Mouse (Mus musculus) E14TG2a.4 (cell line): Measurements from ENCODE around the gene Mrps18c.

ENCODE experiments used
- H3K27me3 ChIP-seq: 2 replicates; pipeline ENCODE4 v1.6.1; 2014; ENCODE audit warnings: low read length, control low read depth; ENCODE audit not compliant: insufficient read depth
- H3K36me3 ChIP-seq: 2 replicates; pipeline ENCODE4 v1.6.1; 2014; ENCODE audit warnings: low read length, control low read depth; ENCODE audit not compliant: insufficient read depth
- H3K4me1 ChIP-seq: replicated peaks from 2 replicates; pipeline ENCODE4 v1.6.1; 2014; ENCODE audit warnings: low read depth, low read length, control low read depth
- H3K4me3 ChIP-seq: replicated peaks from 2 replicates; pipeline ENCODE4 v1.5.1; 2014; ENCODE audit warnings: mild to moderate bottlenecking, low read length
- H3K9me3 ChIP-seq: 2 replicates; pipeline ENCODE4 v1.6.1; 2014; ENCODE audit warnings: low read length, control low read depth
- CTCF ChIP-seq: conservative IDR thresholded peaks from 2 replicates; pipeline ENCODE4 v1.5.1; 2014; ENCODE audit warnings: low read length
- NANOG ChIP-seq: IDR thresholded peaks from 2 replicates; pipeline ENCODE4 v1.6.1; 2014; ENCODE audit warnings: borderline replicate concordance, low read length, mixed read lengths
- POU5F1 ChIP-seq: IDR thresholded peaks from 2 replicates; pipeline ENCODE4 v1.6.1; 2014; ENCODE audit warnings: low read length, borderline replicate concordance

Gene Mrps18c

GRCm38 (mm10) chr5:100771575-100771974 is 26.9 kb upstream of the Mrps18c start:
- H3K4me1 ChIP-seq: peaks cover 25% of the 10 kb centered on the region
- H3K36me3 ChIP-seq: peaks cover 93% of the 10 kb centered on the region
- no peak overlapping the region for H3K4me3 ChIP-seq
- TF ChIP-seq POU5F1: no peak
- no peak for TF ChIP-seq NANOG
- no peak for TF ChIP-seq CTCF
- H3K9me3 ChIP-seq: no peaks in the 10 kb centered on the region
- H3K27me3 ChIP-seq: no peaks in the 10 kb centered on the region

DNA sequence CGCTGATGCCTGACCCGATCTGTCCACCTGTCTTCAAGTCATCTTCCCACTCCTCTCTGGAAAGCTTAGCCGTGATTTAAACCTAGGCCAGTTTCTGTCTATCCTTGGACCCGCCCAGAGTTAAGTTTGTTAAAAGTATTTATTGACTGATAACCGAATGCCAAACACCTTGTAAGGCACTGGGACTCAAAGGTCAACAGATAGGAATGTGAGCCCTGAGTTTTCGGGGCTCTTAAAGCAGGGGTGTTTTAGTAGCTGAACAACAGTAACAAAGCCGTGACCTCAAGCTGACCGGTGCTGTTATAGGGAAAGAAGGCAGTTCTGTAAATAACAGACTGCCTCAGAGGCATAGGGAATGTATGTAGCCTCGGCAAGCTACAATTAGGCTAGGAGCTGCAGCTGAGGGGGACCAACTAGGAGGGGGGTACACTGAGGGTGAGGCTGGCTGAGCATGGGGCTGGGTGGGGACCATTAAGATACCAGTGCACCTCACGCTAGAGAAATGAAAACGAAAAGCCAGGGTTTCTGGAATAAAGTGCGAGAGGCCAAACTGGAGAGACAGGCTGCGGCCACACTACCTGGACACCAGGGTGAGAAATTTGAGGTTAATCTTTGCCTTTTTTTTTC is 22.5 kb upstream of the Mrps18c start:
- no peak overlapping the region for H3K4me3 ChIP-seq
- no peaks in the 10 kb centered on the region for H3K27me3 ChIP-seq
- no peak for TF ChIP-seq POU5F1
- no peak for TF ChIP-seq NANOG
- no peak for TF ChIP-seq CTCF

DNA sequence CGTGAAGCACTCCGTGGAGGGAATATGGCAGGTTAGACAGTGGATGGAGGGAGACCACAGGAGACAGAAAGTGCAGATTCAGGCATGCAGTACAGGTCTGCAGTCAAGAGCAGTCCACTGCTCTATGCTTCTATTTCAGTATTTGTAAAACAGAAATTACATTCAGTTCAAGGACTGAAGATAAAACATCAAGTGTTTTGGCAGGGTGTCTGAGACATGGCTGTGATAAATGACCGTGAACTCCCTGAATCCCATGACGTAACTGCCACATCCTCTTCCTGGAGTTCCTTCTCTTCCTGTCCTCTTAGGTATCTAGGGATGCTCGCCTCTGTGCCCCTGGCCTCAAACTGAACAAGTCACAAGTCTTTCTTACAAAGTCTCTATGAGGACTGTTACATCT is 21.5 kb upstream of the Mrps18c start:
- Histone ChIP-seq H3K36me3 (peaks cover 97% of the 10 kb centered on the region), H3K4me3 (no peak overlapping the region), H3K27me3 (no peaks in the 10 kb centered on the region), H3K9me3 (no peaks in the 10 kb centered on the region), H3K4me1 (peaks cover 15% of the 10 kb centered on the region)
- TF ChIP-seq POU5F1: no peak
- no peak for TF ChIP-seq CTCF
- no peak for TF ChIP-seq NANOG

More for the DNA sequence above, 22.5 kb upstream of the Mrps18c start:
- peaks cover 97% of the 10 kb centered on the region for H3K36me3 ChIP-seq
- H3K4me1 ChIP-seq: peaks cover 7% of the 10 kb centered on the region; the same call in 1 of the 2 replicates
- no peaks in the 10 kb centered on the region for H3K9me3 ChIP-seq

DNA sequence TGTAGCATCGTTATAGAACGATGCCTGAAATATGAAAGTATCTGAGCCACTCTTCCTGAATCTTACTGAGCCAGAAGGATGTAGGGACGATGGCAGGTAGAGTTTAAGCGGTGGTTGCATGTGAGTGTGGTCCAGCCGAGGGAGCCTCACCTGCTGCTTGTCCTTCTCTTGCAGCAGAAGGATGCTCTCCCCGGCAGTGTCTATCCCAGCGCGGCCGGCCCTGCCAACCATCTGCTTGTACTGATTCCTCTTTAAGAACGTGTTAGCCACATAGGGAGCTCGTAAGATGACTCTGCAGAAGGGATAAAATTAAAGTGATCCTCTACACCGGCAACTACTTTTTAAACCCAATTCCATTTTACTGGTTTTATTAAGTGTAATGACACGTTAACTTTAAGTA is 19.4 kb upstream of the Mrps18c start:
- Histone ChIP-seq H3K4me1 (peaks cover 22% of the 10 kb centered on the region), H3K36me3 (peaks cover 96% of the 10 kb centered on the region), H3K27me3 (no peaks in the 10 kb centered on the region), H3K4me3 (no peak overlapping the region), H3K9me3 (no peaks in the 10 kb centered on the region)
- no peak for TF ChIP-seq CTCF
- no peak for TF ChIP-seq NANOG
- no peak for TF ChIP-seq POU5F1

- Histone ChIP-seq H3K4me1 (peaks cover 4% of the 10 kb centered on the region), H3K36me3 (peaks cover 100% of the 10 kb centered on the region), H3K9me3 (no peaks in the 10 kb centered on the region), H3K4me3 (no peak overlapping the region), H3K27me3 (no peaks in the 10 kb centered on the region)
- TF ChIP-seq CTCF: no peak
- TF ChIP-seq POU5F1: no peak
- no peak for TF ChIP-seq NANOG
Observed at GRCm38 (mm10) chr5:100787527-100787926, 10.9 kb upstream of the Mrps18c start.

GRCm38 (mm10) chr5:100792261-100792660 is 6.2 kb upstream of the Mrps18c start:
- no peaks in the 10 kb centered on the region for H3K9me3 ChIP-seq
- TF ChIP-seq CTCF (no peak), NANOG (no peak), POU5F1 (no peak)
- no peak overlapping the region for H3K4me3 ChIP-seq
- H3K27me3 ChIP-seq: no peaks in the 10 kb centered on the region
- peaks cover 20% of the 10 kb centered on the region for H3K4me1 ChIP-seq
- peaks cover 100% of the 10 kb centered on the region for H3K36me3 ChIP-seq

DNA sequence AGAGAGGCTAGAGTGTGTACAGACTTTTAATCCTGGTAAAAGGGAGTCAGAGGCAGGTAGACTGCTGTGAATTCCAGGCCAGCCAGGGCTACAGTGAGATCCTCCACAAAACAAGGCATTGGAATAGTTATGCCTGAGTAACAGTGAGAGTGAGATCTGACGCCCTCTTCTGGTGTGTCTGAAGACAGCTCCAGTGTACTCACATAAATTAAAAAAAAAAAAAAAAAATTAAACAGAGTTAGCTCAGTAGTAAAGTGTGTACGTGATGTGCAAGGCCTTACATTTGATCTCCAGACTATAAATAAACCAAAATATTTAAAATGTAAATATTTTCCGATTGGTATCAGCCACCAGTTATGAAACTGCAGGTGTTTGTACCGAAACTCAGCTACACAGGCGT is 4.3 kb upstream of the Mrps18c start:
- H3K4me3 ChIP-seq: no peak overlapping the region
- H3K9me3 ChIP-seq: no peaks in the 10 kb centered on the region
- H3K4me1 ChIP-seq: peaks cover 26% of the 10 kb centered on the region
- H3K36me3 ChIP-seq: peaks cover 82% of the 10 kb centered on the region
- TF ChIP-seq POU5F1 (no peak), CTCF (0 out of 2 replicates have a peak, but pooled peaks have one; percentile 15), NANOG (no peak)
- no peaks in the 10 kb centered on the region for H3K27me3 ChIP-seq

- Histone ChIP-seq H3K9me3 (no peaks in the 10 kb centered on the region), H3K27me3 (no peaks in the 10 kb centered on the region), H3K4me1 (peaks cover 21% of the 10 kb centered on the region), H3K36me3 (peaks cover 50% of the 10 kb centered on the region), H3K4me3 (no peak overlapping the region)
- TF ChIP-seq CTCF: no peak
- no peak for TF ChIP-seq POU5F1
- no peak for TF ChIP-seq NANOG
Observed at GRCm38 (mm10) chr5:100818341-100818740, 19.9 kb downstream of the Mrps18c start.
